Mouse (Mus musculus): ENCODE data around the gene Tecpr2. TPM values are rescaled to one million over a fixed set of nuclear protein-coding genes. Genes with fewer than 3 reads are reported as not detected.

Gene Tecpr2
- total and polyA plus RNA-seq, 3 experiments, result 2.8 to 7.5 (median 3.1) TPM

DNA sequence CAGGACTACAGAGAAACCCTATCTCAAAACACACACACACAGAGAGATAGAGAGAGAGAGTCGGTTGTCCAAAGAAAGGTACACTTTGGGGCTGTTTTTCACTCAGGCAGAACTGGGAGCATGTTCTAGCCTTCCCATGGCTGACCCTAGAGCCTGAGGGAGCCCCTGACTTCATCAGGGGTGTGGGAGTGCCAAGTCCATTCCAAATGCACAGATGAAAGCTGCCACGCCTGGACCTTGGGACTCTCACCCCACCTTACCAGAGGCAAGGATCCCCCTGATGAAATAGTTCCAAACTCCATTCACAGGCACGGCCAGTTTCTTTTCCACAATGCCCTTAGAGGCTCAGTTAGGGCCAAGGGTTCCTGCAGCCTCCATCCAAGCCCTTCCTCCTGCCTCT lies 90.7 kb downstream of the Tecpr2 start:
- dilution Hi-C loops (cut with MboI; ENCODE audit: extremely low pct_ligation_motif_present, extremely low pct_unique_long_range_greater_than_20kb, low sequenced_read_pairs) (no loop called here), in situ Hi-C loops (cut with MboI; ENCODE audit: low pct_ligation_motif_present, low pct_unique_long_range_greater_than_20kb, low sequenced_read_pairs) (no loop called here)
- H3K27me3 ChIP-seq (replicated peaks), result peaks cover 18% of the 10 kb centered on the region
- H3K4me3 ChIP-seq (replicated peaks in 1 of 3; ENCODE audit: low read depth in 2 of 3, low read length in 2 of 3, poor library complexity in 1 of 3), result no peak overlapping the region
- peaks cover 8% of the 10 kb centered on the region for H3K9me3 ChIP-seq (replicated peaks; ENCODE audit: low read length)
- H3K79me2 ChIP-seq (replicated peaks; ENCODE audit: control insufficient read depth, extremely low read depth, insufficient read depth, poor library complexity, severe bottlenecking), result no peaks in the 10 kb centered on the region
- no peak for DNase-seq (ENCODE audit: extremely low read depth)
- no peak overlapping the region for H3K27ac ChIP-seq (ENCODE audit: insufficient read depth, low read depth)
- H3K36me3 ChIP-seq (replicated peaks in 1 of 2; ENCODE audit: control insufficient read depth in 1 of 2, insufficient read depth in 1 of 2, low read length in 1 of 2), result peaks cover 10 to 23% of the 10 kb centered on the region in 2 experiments
- H3K4me2 ChIP-seq (ENCODE audit: insufficient read depth, low read depth, poor library complexity, severe bottlenecking), result 0 out of 2 replicates have a peak overlapping the region, but pooled peaks have one; percentile 85
- H3K4me1 ChIP-seq (ENCODE audit: control insufficient read depth in 1 of 2, insufficient read depth in 2 of 2), result peaks cover 31 to 53% of the 10 kb centered on the region in 2 experiments
- no peak overlapping the region for H3K9ac ChIP-seq (ENCODE audit: insufficient read depth, low read depth)
- no peak for TF ChIP-seq MAFK (IDR thresholded peaks at IDR 0.05; ENCODE audit: insufficient replicate concordance, low read length)
- TF ChIP-seq CHD1 (IDR thresholded peaks at IDR 0.05; ENCODE audit: low read depth, low read length), result no peak
- TF ChIP-seq HCFC1 (IDR thresholded peaks at IDR 0.05; ENCODE audit: low read depth, low read length), result no peak
- TF ChIP-seq KAT2A (IDR thresholded peaks at IDR 0.05; ENCODE audit: insufficient replicate concordance, low read length), result no peak
- TF ChIP-seq EP300 (IDR thresholded peaks at IDR 0.05; ENCODE audit: low read length), result no peak
- TF ChIP-seq UBTF (IDR thresholded peaks at IDR 0.05; ENCODE audit: low read depth, low read length), result no peak
- TF ChIP-seq MEF2A (IDR thresholded peaks at IDR 0.05; ENCODE audit: borderline replicate concordance, low read depth, low read length), result no peak
- no peak for TF ChIP-seq JUN (IDR thresholded peaks at IDR 0.05; ENCODE audit: insufficient read depth, low read depth, low read length)
- TF ChIP-seq ETS1 (conservative IDR thresholded peaks at IDR 0.05; ENCODE audit: low read depth, low read length), result no peak
- no peak for TF ChIP-seq SMC3 (IDR thresholded peaks at IDR 0.05; ENCODE audit: low read depth, low read length)
- TF ChIP-seq ZC3H11A (IDR thresholded peaks at IDR 0.05; ENCODE audit: low read depth, low read length), result no peak
- no peak for TF ChIP-seq CHD2 (IDR thresholded peaks at IDR 0.05; ENCODE audit: low read length)
- no peak for TF ChIP-seq TBP (conservative IDR thresholded peaks at IDR 0.05; ENCODE audit: low read depth, low read length)
- no peak for TF ChIP-seq ZNF384 (IDR thresholded peaks at IDR 0.05; ENCODE audit: low read depth, low read length)
- no peak for TF ChIP-seq MAZ (IDR thresholded peaks at IDR 0.05; ENCODE audit: low read depth, low read length)
- TF ChIP-seq ELF1 (IDR thresholded peaks at IDR 0.05; ENCODE audit: low read depth, low read length), result no peak
- TF ChIP-seq MAX (IDR thresholded peaks at IDR 0.05; ENCODE audit: low read length), result no peak
- TF ChIP-seq E2F4 (IDR thresholded peaks at IDR 0.05; ENCODE audit: insufficient replicate concordance, low read depth, low read length), result no peak
- TF ChIP-seq NRF1 (IDR thresholded peaks at IDR 0.05; ENCODE audit: low read depth, low read length), result no peak

DNA sequence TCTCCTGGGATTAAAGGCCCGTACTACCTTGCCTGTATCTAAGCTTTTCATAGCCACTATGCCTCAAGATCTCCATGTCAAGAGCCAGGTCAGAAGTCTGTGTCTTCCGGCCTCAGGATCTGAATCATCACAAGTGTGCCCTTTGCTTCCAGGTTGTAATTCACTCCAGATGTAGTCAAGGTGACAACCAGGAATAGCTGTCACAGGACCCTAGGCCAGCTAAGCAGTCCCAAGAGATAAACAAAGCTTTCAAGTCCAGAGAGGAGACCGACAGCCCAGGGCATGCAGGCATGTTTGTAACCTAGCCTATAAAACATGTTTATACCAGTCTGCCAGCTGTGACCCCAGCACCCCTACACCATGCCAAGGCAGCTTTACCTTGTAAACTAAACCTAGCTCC lies 92.7 kb downstream of the Tecpr2 start:
- Histone ChIP-seq H3K9ac (ENCODE audit: insufficient read depth, low read depth) (no peak overlapping the region), H3K4me1 (ENCODE audit: control insufficient read depth in 1 of 2, insufficient read depth in 2 of 2) (peaks cover 35 to 45% of the 10 kb centered on the region in 2 experiments), H3K27me3 (replicated peaks) (peaks cover 18% of the 10 kb centered on the region), H3K79me2 (replicated peaks; ENCODE audit: control insufficient read depth, extremely low read depth, insufficient read depth, poor library complexity, severe bottlenecking) (no peaks in the 10 kb centered on the region), H3K9me3 (replicated peaks; ENCODE audit: low read length) (peaks cover 5% of the 10 kb centered on the region), H3K27ac (ENCODE audit: insufficient read depth, low read depth) (no peak overlapping the region), H3K4me3 (replicated peaks in 1 of 3; ENCODE audit: low read depth in 2 of 3, low read length in 2 of 3, poor library complexity in 1 of 3) (no peak overlapping the region), H3K4me2 (ENCODE audit: insufficient read depth, low read depth, poor library complexity, severe bottlenecking) (no peak overlapping the region), H3K36me3 (replicated peaks in 1 of 2; ENCODE audit: control insufficient read depth in 1 of 2, insufficient read depth in 1 of 2, low read length in 1 of 2) (peaks cover 6% of the 10 kb centered on the region in 2 experiments)
- no peak for TF ChIP-seq USF2 (conservative IDR thresholded peaks at IDR 0.05; ENCODE audit: low read depth, low read length)
- DNase-seq (ENCODE audit: extremely low read depth), result no peak
- dilution Hi-C loops (cut with MboI; ENCODE audit: extremely low pct_ligation_motif_present, extremely low pct_unique_long_range_greater_than_20kb, low sequenced_read_pairs), result no loop called here
- in situ Hi-C loops (cut with MboI; ENCODE audit: low pct_ligation_motif_present, low pct_unique_long_range_greater_than_20kb, low sequenced_read_pairs), result no loop called here

Data from CH12.LX (cell line).